Comparison of ENCODE assay signal across 7 mouse cellular contexts in genomic region chrX:151803777-151804101, GRCm38 (mm10). TPM values are rescaled to one million over a fixed set of nuclear protein-coding genes. Genes with fewer than 3 reads are reported as not detected.
DNase-seq lines count a peak whose midpoint lies in the region; ATAC-seq and TF ChIP-seq lines count a peak whose summit lies in the region.

No protein-coding gene starts in this region.

- no peak for TF ChIP-seq EP300 in MEL (IDR thresholded peaks at IDR 0.05; ENCODE audit: low read depth in 1 of 2, low read length in 2 of 2)

- DNase-seq in MEL (ENCODE audit: low read depth, low spot score): peak; percentile 82
- DNase-seq in adrenal gland, adult 8-10 months: peak; percentile 47
- peak; percentile 63 to 73 for DNase-seq in heart, postnatal 10 days
- peak; percentile 63 to 77 for DNase-seq in kidney, postnatal 4 days
- DNase-seq in lung, postnatal 10 days: peak; percentile 69
- DNase-seq in right cerebral cortex, adult 18-20 months: peak; percentile 31

- peak overlapping the region; percentile 94 for H3K9ac ChIP-seq in MEL (ENCODE audit: control insufficient read depth, low read depth, low read length, poor library complexity, severe bottlenecking)
- peak overlapping the region; percentile 71 for H3K9ac ChIP-seq in forebrain, embryonic 13.5 days

- no peak for TF ChIP-seq CTCF in MEL (IDR thresholded peaks at IDR 0.05 in 2 of 3, conservative IDR thresholded peaks at IDR 0.05 in 1 of 3; ENCODE audit: control insufficient read depth in 1 of 3, insufficient read depth in 1 of 3, low read depth in 2 of 3, low read length in 3 of 3, poor library complexity in 1 of 3, severe bottlenecking in 1 of 3)

- WGBS in forebrain, embryonic 13.5 days: 23% methylated on average over 20 of the region's 20 CpGs

- peaks cover 50% of the 10 kb centered on the region for H3K79me2 ChIP-seq in MEL (ENCODE audit: control insufficient read depth, insufficient read depth, low read length, poor library complexity)

- no peaks in the 10 kb centered on the region for H3K9me3 ChIP-seq in MEL (replicated peaks; ENCODE audit: insufficient read depth, low read length)
- H3K9me3 ChIP-seq in forebrain, embryonic 13.5 days (replicated peaks): no peaks in the 10 kb centered on the region

- peak overlapping the region; percentile 66 for H3K4me2 ChIP-seq in forebrain, embryonic 13.5 days

- TF ChIP-seq POLR2A in MEL (IDR thresholded peaks at IDR 0.05; ENCODE audit: control insufficient read depth in 1 of 2, insufficient read depth in 1 of 2, low read depth in 1 of 2, low read length in 2 of 2, poor library complexity in 1 of 2): no peak

- peak; percentile 33 for ATAC-seq in forebrain, embryonic 13.5 days

- no peaks in the 10 kb centered on the region for H3K27me3 ChIP-seq in MEL (ENCODE audit: control insufficient read depth in 1 of 2, insufficient read depth in 2 of 2, low read length in 2 of 2)
- H3K27me3 ChIP-seq in forebrain, embryonic 13.5 days: 0 out of 2 replicates have a peak, but pooled peaks cover 4% of the 10 kb centered on the region

- peaks cover 5 to 11% of the 10 kb centered on the region in 2 experiments for H3K4me1 ChIP-seq in MEL (ENCODE audit: control insufficient read depth in 1 of 2, insufficient read depth in 2 of 2, low read length in 2 of 2)
- no peaks in the 10 kb centered on the region for H3K4me1 ChIP-seq in forebrain, embryonic 13.5 days

- intact Hi-C loops in heart, postnatal 10 days (cut with DNase I): loop anchor here (5.0 kb wide), 1 partner anchor 281 kb away; the partner anchor contains the start of gene Phf8

- no peak for TF ChIP-seq RAD21 in MEL (IDR thresholded peaks at IDR 0.05; ENCODE audit: low read depth, low read length)

- H3K36me3 ChIP-seq in MEL (ENCODE audit: control insufficient read depth in 1 of 2, insufficient read depth in 2 of 2, low read length in 2 of 2): peaks cover 25 to 34% of the 10 kb centered on the region in 2 experiments
- H3K36me3 ChIP-seq in forebrain, embryonic 13.5 days (ENCODE audit: poor library complexity, severe bottlenecking): 0 out of 2 replicates have a peak, but pooled peaks cover 2% of the 10 kb centered on the region

- peak overlapping the region; percentile 50 to 95 for H3K4me3 ChIP-seq in MEL (ENCODE audit: control insufficient read depth in 1 of 2, insufficient read depth in 1 of 2, low read depth in 2 of 2, low read length in 2 of 2)
- H3K4me3 ChIP-seq in forebrain, embryonic 13.5 days: peak overlapping the region; percentile 55

- peak overlapping the region; percentile 92 for H3K27ac ChIP-seq in MEL (ENCODE audit: control insufficient read depth, low read depth, low read length)
- H3K27ac ChIP-seq in forebrain, embryonic 13.5 days: peak overlapping the region; percentile 92

TF ChIP-seq in MEL, 35 proteins besides CTCF, POLR2A, EP300 and RAD21:
- no peak for TF ChIP-seq NRF1 (IDR thresholded peaks at IDR 0.05; ENCODE audit: insufficient read depth, low read depth, low read length, poor library complexity, severe bottlenecking)
- no peak for TF ChIP-seq TBP (IDR thresholded peaks at IDR 0.05; ENCODE audit: low read depth, low read length)
- TF ChIP-seq TAL1 (IDR thresholded peaks at IDR 0.05; ENCODE audit: low read length): no peak
- no peak for TF ChIP-seq MAFK (IDR thresholded peaks at IDR 0.05; ENCODE audit: borderline replicate concordance, low read depth, low read length)
- no peak for TF ChIP-seq MYB (IDR thresholded peaks at IDR 0.05; ENCODE audit: low read depth, low read length)
- no peak for TF ChIP-seq MAZ (IDR thresholded peaks at IDR 0.05; ENCODE audit: low read depth, low read length)
- no peak for TF ChIP-seq GATA1 (IDR thresholded peaks at IDR 0.05; ENCODE audit: low read depth, low read length)
- TF ChIP-seq UBTF (IDR thresholded peaks at IDR 0.05; ENCODE audit: borderline replicate concordance, insufficient read depth, low read depth, low read length): no peak
- TF ChIP-seq ZC3H11A (IDR thresholded peaks at IDR 0.05; ENCODE audit: low read depth, low read length): no peak
- no peak for TF ChIP-seq RCOR1 (IDR thresholded peaks at IDR 0.05; ENCODE audit: low read depth, low read length)
- no peak for TF ChIP-seq POLR2AphosphoS5 (IDR thresholded peaks at IDR 0.05; ENCODE audit: borderline replicate concordance, low read depth, low read length)

RNA-seq across cellular contexts. Expression of gene Huwe1, which starts 3.1 kb away (rescaled TPM):
- total RNA-seq in MEL (2012; rRNA removed): 132 and 164 TPM in 2 replicates
- 100 to 1,000 TPM; 345 to 528 TPM for polyA plus RNA-seq in MEL (2012; ENCODE audit: insufficient read depth in 1 of 2, insufficient read length in 2 of 2, low read depth in 1 of 2, low replicate concordance in 2 of 2, missing spikeins in 1 of 2)
- 100 to 1,000 TPM; 206 to 308 (median 243) TPM for total RNA-seq in adrenal gland, adult 8-10 months (2022)
- polyA plus RNA-seq in forebrain, embryonic 13.5 days (2015; fragmentation: Nextera tagmentation; extraction: Ambion mirVana): 63.5 and 69.0 TPM in 2 replicates
- total RNA-seq in heart, postnatal 10 days (2021): 100 to 1,000 TPM; 166 to 196 TPM

Comparison
In these comparisons a context has a peak if more than half of its experiments do, and no peak if none do; other contexts are left out.
1. Peak in every context shown above with its lines: DNase-seq, ATAC-seq, H3K4me3 ChIP-seq and H3K27ac ChIP-seq.
2. DNase-seq: peak in every context shown above with its lines; median percentile 82 in MEL; 70 in kidney, postnatal 4 days; 69 in lung, postnatal 10 days; 68 in heart, postnatal 10 days; 47 in adrenal gland, adult 8-10 months; 31 in right cerebral cortex, adult 18-20 months.